Mouse (Mus musculus) brain, embryonic 14.5 days (tissue): ENCODE data around the gene Als2.

Experiments used
- CTCF ChIP-seq: fragments of 200-500 bp; IDR thresholded peaks from 2 replicates; pipeline ENCODE4 v1.5.1; 2012; ENCODE audit warnings: inconsistent platforms, mild to moderate bottlenecking, moderate library complexity, borderline replicate concordance; ENCODE audit not compliant: insufficient read depth, insufficient read length; ENCODE audit errors: extremely low read depth
- POLR2A ChIP-seq: fragments of 200-500 bp; IDR thresholded peaks from 2 replicates; pipeline ENCODE4 v1.6.1; 2012; ENCODE audit warnings: mild to moderate bottlenecking, inconsistent platforms, borderline replicate concordance; ENCODE audit not compliant: poor library complexity, insufficient read depth, insufficient read length, severe bottlenecking; ENCODE audit errors: extremely low read depth

DNA sequence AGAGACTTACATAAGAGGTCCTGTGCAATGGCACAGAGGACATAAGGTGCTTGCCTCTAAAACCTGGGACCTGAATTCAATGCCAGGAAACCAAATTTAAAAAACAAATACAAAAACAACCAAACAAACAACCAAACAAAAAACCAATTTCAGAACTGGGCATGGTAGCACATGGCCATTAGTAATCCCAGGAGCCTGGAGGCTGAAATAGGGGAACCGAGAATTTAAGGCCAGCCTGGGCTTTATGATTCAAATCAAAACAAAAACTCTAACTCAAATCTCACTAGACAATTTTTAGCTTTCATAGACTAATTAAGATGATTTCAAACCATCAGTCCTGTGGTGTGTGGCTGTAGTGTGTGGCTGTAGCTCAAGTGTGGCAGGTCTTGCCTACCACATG, 32.5 kb downstream of the Als2 start:
- TF ChIP-seq POLR2A, result no peak
- TF ChIP-seq CTCF, result no peak
